ENCODE assay signal across 15 mouse cellular contexts in genomic region chr5:74076759-74077158, GRCm38 (mm10). TPM values are rescaled to one million over a fixed set of nuclear protein-coding genes. Genes with fewer than 3 reads are reported as not detected.
A peak's percentile ranks its signal among the peaks of the same experiment; 100 is the strongest.
DNase-seq lines count a peak whose midpoint lies in the region; ATAC-seq and TF ChIP-seq lines count a peak whose summit lies in the region.
"Had no signal": no experiment of that assay in that cellular context is flagged by ENCODE, and none has a peak within 500 bp of the region (broad histone marks: within the 10 kb centered on the region; RNA-seq: fewer than 3 reads in every experiment).

No protein-coding gene starts in this region.

- 3% methylated on average over 9 of the region's 9 CpGs for WGBS in forebrain, embryonic 10.5 days
- WGBS in forebrain, embryonic 14.5 days, result 1% methylated on average over 9 of the region's 9 CpGs
- WGBS in kidney, embryonic 14.5 days, result 4% methylated on average over 9 of the region's 9 CpGs

- no peak for DNase-seq in forebrain, embryonic 10.5 days (ENCODE audit: extremely low spot score, low spot score)
- DNase-seq in forebrain, embryonic 14.5 days (ENCODE audit: low spot score), result no peak
- no peak for DNase-seq in kidney, adult 18-20 months
- DNase-seq in forelimb bud, embryonic 11.5 days (ENCODE audit: low read depth, low spot score), result peak; percentile 42
- no peak for DNase-seq in adrenal gland, postnatal 36 days
- no peak for DNase-seq in urinary bladder, adult 18-20 months (ENCODE audit: low spot score in 2 of 2)
- DNase-seq: cerebellum, adult 11 months; right cerebral cortex, adult 18-20 months; thymus, postnatal 36 days had no signal

- no peak for TF ChIP-seq CTCF in E14TG2a.4 (conservative IDR thresholded peaks at IDR 0.05; ENCODE audit: low read length)

- no peak overlapping the region for H3K27ac ChIP-seq in forebrain, embryonic 10.5 days
- no peak overlapping the region for H3K27ac ChIP-seq in forebrain, embryonic 14.5 days (ENCODE audit: low read depth, low read length)
- no peak overlapping the region for H3K27ac ChIP-seq in kidney, embryonic 14.5 days (ENCODE audit: low read depth, low read length)
- H3K27ac ChIP-seq: forebrain, embryonic 13.5 days; limb, embryonic 15.5 days; stomach, postnatal 0 days had no signal

- H3K4me2 ChIP-seq in forebrain, embryonic 14.5 days (ENCODE audit: low read length), result no peak overlapping the region
- H3K4me2 ChIP-seq in kidney, embryonic 14.5 days (replicated peaks; ENCODE audit: low read depth, low read length), result peak overlapping the region; percentile 13; the same call in 1 of the 2 replicates
- H3K4me2 ChIP-seq: forebrain, embryonic 13.5 days; limb, embryonic 15.5 days had no signal

- H3K4me1 ChIP-seq in forebrain, embryonic 10.5 days, result peaks cover 17% of the 10 kb centered on the region
- no peaks in the 10 kb centered on the region for H3K4me1 ChIP-seq in forebrain, embryonic 14.5 days (ENCODE audit: control insufficient read depth, insufficient read depth, low read length)
- H3K4me1 ChIP-seq in kidney, embryonic 14.5 days (ENCODE audit: control insufficient read depth, insufficient read depth, low read length), result peaks cover 5% of the 10 kb centered on the region; the same call in 1 of the 2 replicates
- H3K4me1 ChIP-seq in E14TG2a.4 (replicated peaks; ENCODE audit: low read depth, low read length), result peaks cover 74% of the 10 kb centered on the region
- H3K4me1 ChIP-seq: forebrain, embryonic 13.5 days had no signal

- peak overlapping the region; percentile 29 for H3K4me3 ChIP-seq in forebrain, embryonic 10.5 days
- no peak overlapping the region for H3K4me3 ChIP-seq in forebrain, embryonic 14.5 days (ENCODE audit: low read depth, low read length)
- no peak overlapping the region for H3K4me3 ChIP-seq in kidney, embryonic 14.5 days (ENCODE audit: low read length)
- peak overlapping the region; percentile 62 for H3K4me3 ChIP-seq in E14TG2a.4 (replicated peaks; ENCODE audit: low read length)
- H3K4me3 ChIP-seq: forebrain, embryonic 13.5 days; limb, embryonic 15.5 days had no signal

- no peak for ATAC-seq in forebrain, embryonic 14.5 days
- ATAC-seq in kidney, embryonic 14.5 days (ENCODE audit: low FRiP score, low TSS enrichment), result no peak
- ATAC-seq: forebrain, embryonic 13.5 days; lung, postnatal 0 days had no signal

- H3K27me3 ChIP-seq in forebrain, embryonic 10.5 days (ENCODE audit: poor library complexity, severe bottlenecking), result peaks cover 34% of the 10 kb centered on the region
- no peaks in the 10 kb centered on the region; the same call in 1 of the 2 replicates for H3K27me3 ChIP-seq in forebrain, embryonic 14.5 days (replicated peaks; ENCODE audit: control insufficient read depth, insufficient read depth, low read length)
- no peaks in the 10 kb centered on the region for H3K27me3 ChIP-seq in kidney, embryonic 14.5 days (ENCODE audit: control insufficient read depth, insufficient read depth, low read length)
- no peaks in the 10 kb centered on the region for H3K27me3 ChIP-seq in E14TG2a.4 (ENCODE audit: insufficient read depth, low read length)
- H3K27me3 ChIP-seq: limb, embryonic 15.5 days had no signal

- no peak overlapping the region for H3K9ac ChIP-seq in forebrain, embryonic 14.5 days (ENCODE audit: low read length)
- no peak overlapping the region for H3K9ac ChIP-seq in kidney, embryonic 14.5 days (ENCODE audit: low read depth, low read length)
- H3K9ac ChIP-seq: forebrain, embryonic 13.5 days; limb, embryonic 15.5 days had no signal

- H3K9me3 ChIP-seq in forebrain, embryonic 10.5 days, result no peaks in the 10 kb centered on the region
- no peaks in the 10 kb centered on the region for H3K9me3 ChIP-seq in forebrain, embryonic 14.5 days (replicated peaks; ENCODE audit: control insufficient read depth, low read length)
- H3K9me3 ChIP-seq in kidney, embryonic 14.5 days (ENCODE audit: control insufficient read depth, low read length), result no peaks in the 10 kb centered on the region
- H3K9me3 ChIP-seq in E14TG2a.4 (ENCODE audit: low read length), result no peaks in the 10 kb centered on the region
- H3K9me3 ChIP-seq: forebrain, embryonic 13.5 days; limb, embryonic 15.5 days had no signal

- H3K36me3 ChIP-seq in forebrain, embryonic 10.5 days (replicated peaks), result no peaks in the 10 kb centered on the region
- no peaks in the 10 kb centered on the region for H3K36me3 ChIP-seq in forebrain, embryonic 14.5 days (ENCODE audit: control insufficient read depth, insufficient read depth, low read length)
- H3K36me3 ChIP-seq in kidney, embryonic 14.5 days (ENCODE audit: control insufficient read depth, insufficient read depth, low read length), result no peaks in the 10 kb centered on the region
- no peaks in the 10 kb centered on the region for H3K36me3 ChIP-seq in E14TG2a.4 (ENCODE audit: insufficient read depth, low read length)
- H3K36me3 ChIP-seq: limb, embryonic 15.5 days had no signal

RNA-seq across cellular contexts. Expression of gene Usp46, which starts 8.5 kb away (rescaled TPM):
- 35.6 and 36.8 TPM in 2 replicates for polyA plus RNA-seq in forebrain, embryonic 10.5 days (2016; fragmentation: Nextera tagmentation; extraction: Ambion mirVana)
- 31.8 and 41.6 TPM in 2 replicates for polyA plus RNA-seq in forebrain, embryonic 14.5 days (2014; fragmentation: Nextera tagmentation; extraction: Ambion mirVana)
- polyA plus RNA-seq in kidney, embryonic 14.5 days (2014; fragmentation: Nextera tagmentation; extraction: Ambion mirVana), result 27.6 and 34.5 TPM in 2 replicates
- 10 to 100 TPM; 31.6 to 39.7 TPM for total RNA-seq in adrenal gland, postnatal 36 days (2021)

Comparison
In these comparisons a context has a peak if more than half of its experiments do, and no peak if none do; other contexts are left out.
1. H3K4me3 ChIP-seq: peak in forebrain, embryonic 10.5 days (single experiment) and E14TG2a.4 (single experiment); none in forebrain, embryonic 14.5 days (single experiment) and kidney, embryonic 14.5 days (single experiment).